Mouse (Mus musculus) olfactory bulb, adult 2 months (tissue): ENCODE measurements around the gene Gpatch8. TPM values are rescaled to one million over a fixed set of nuclear protein-coding genes. Genes with fewer than 3 reads are reported as not detected.

ENCODE experiments used
- H3K27ac ChIP-seq: fragments of 200-500 bp; 2 replicates; pipeline ENCODE4 v1.5.1; 2012; ENCODE audit warnings: low read depth, low read length; ENCODE audit not compliant: insufficient read depth
- H3K4me1 ChIP-seq: fragments of 200-500 bp; 2 replicates; pipeline ENCODE4 v1.6.1; 2012; ENCODE audit warnings: low read length; ENCODE audit not compliant: control insufficient read depth, insufficient read depth
- H3K4me3 ChIP-seq: fragments of 200-500 bp; 2 replicates; pipeline ENCODE4 v1.5.1; 2012; ENCODE audit warnings: mild to moderate bottlenecking, low read depth, low read length, moderate library complexity; ENCODE audit not compliant: insufficient read depth
- CTCF ChIP-seq: fragments of 200-500 bp; IDR thresholded peaks from 2 replicates; pipeline ENCODE4 v1.5.1; 2012; ENCODE audit warnings: low read depth, mild to moderate bottlenecking, low read length, moderate library complexity; ENCODE audit not compliant: insufficient read depth
- POLR2A ChIP-seq: fragments of 200-500 bp; IDR thresholded peaks from 2 replicates; pipeline ENCODE4 v1.6.1; 2012; ENCODE audit warnings: mild to moderate bottlenecking, low read depth, low read length, moderate library complexity; ENCODE audit not compliant: insufficient read depth
- WGBS: fragments of 180-500 bp; shearing (Covaris S2); methylation state at CpG from one replicate; pipeline ENCODE4 v1.1.7; 2018; 5-methylcytosine and 5-hydroxymethylcytosine counted together
- polyA plus RNA-seq: library from polyadenylated mRNA; stranded (reverse); fragments of >200 nt; gene quantifications from 2 replicates; pipeline ENCODE4 v1.2.4, GENCODE M21; 2012; ENCODE audit warnings: low replicate concordance; ENCODE audit not compliant: missing spikeins, insufficient read depth, insufficient read length

Gpatch8 gene
- polyA plus RNA-seq, 1 experiment, result 138 TPM

DNA sequence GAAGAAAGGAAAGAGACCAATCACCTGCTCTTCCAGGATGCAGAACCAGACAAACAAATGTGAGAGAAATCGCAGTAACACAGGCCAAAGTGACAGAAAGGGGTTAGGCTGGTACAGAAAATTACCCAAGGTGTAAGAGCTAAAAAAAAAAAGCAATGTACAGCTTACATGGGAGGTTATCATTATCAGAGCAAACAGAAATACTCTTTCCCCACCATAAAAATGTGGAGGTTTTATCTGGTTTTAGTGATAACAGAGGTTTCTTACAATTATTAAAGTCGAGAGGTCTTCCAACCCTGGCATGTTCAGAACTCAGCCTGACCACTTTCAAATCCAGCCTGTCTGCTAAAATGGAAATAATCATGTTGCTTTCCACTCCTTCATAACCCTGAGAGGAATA is 68.3 kb downstream of the Gpatch8 start:
- Histone ChIP-seq H3K27ac (no peak overlapping the region), H3K4me1 (no peaks in the 10 kb centered on the region), H3K4me3 (no peak overlapping the region)
- TF ChIP-seq CTCF (no peak), POLR2A (no peak)
- 79% methylated on average over 2 of the region's 2 CpGs for WGBS

DNA sequence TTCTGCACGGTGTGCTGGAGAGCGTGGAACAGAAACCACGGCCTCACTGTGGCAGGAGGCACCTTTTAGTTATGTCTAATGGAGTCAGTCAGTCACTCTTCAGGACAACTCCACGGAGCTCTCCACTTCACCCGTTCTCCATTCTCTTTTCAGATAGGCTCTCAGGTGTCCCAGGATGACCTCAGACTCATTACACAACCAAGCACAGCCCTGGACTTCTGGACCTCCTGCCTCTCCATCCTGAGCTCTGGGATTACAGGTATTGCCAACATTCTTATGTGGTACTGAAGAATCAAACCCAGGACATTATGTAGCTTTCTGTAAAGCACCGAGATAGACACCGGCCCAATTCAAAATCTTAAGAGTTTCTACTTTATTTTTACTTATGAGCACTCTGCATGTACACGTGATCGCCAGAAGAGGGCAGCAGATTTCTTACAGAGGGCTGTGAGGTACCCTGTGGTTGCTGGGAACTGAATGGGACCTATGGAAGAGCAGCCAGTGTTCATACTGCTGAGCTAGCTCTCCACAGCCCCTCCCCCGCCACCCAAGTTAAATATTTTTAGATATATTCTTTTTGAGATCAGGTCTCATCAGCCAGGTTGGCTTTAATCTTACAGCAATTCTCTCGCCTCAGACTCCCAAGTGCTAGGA is 69.3 kb downstream of the Gpatch8 start:
- 62% methylated on average over 11 of the region's 11 CpGs for WGBS
- Histone ChIP-seq H3K4me3 (no peak overlapping the region), H3K4me1 (no peaks in the 10 kb centered on the region), H3K27ac (no peak overlapping the region)
- TF ChIP-seq CTCF, result no peak
- no peak for TF ChIP-seq POLR2A

DNA sequence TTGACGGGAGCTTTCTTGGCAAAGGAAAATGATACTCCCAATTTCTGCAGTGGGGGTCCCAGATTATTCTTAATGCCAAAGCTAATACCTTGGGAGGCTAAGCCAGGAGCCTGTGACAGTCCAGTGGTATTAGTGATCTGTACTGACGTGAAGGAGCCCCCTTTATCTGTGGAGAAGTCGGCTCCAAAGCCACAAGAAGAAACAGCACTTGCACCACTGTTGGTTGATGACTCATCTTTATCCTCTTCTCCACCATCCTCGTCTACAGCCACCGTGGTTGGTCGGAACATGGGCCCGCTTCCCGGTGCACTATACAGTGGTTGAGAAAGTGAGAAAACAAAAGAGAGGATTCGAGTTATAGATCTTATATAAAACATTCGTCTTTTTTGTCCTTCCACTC is 74.4 kb downstream of the Gpatch8 start:
- no peak overlapping the region for H3K27ac ChIP-seq
- no peak for TF ChIP-seq CTCF
- no peak for TF ChIP-seq POLR2A
- WGBS, result 66% methylated on average over 10 of the region's 10 CpGs

DNA sequence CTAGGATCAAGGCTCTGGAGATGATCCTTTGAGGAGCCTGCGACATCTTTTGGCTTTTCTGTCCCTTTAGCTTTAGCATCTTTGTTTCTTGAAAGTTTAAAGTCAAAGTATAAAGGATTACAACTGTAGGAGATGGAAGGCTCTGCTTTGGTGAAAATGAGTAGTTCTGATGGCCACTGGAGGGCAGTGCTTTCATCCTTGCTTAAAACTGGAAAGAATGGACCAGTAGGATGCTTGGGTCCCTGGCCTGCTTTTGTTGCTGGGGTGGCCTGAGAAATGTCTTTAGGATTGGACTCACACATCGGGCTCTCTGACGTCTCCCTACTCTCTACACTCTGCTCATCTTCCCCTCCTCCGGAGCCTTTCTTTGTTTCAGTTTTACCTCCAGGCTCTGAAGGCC is 75.3 kb downstream of the Gpatch8 start:
- H3K4me3 ChIP-seq, result no peak overlapping the region
- no peak for TF ChIP-seq CTCF
- no peak for TF ChIP-seq POLR2A
- H3K27ac ChIP-seq, result no peak overlapping the region
- H3K4me1 ChIP-seq, result no peaks in the 10 kb centered on the region; the same call in 1 of the 2 replicates
- WGBS, result 83% methylated on average over 4 of the region's 4 CpGs

More for the DNA sequence above, 74.4 kb downstream of the Gpatch8 start:
- Histone ChIP-seq H3K4me1 (no peaks in the 10 kb centered on the region; the same call in 1 of the 2 replicates), H3K4me3 (no peak overlapping the region)

DNA sequence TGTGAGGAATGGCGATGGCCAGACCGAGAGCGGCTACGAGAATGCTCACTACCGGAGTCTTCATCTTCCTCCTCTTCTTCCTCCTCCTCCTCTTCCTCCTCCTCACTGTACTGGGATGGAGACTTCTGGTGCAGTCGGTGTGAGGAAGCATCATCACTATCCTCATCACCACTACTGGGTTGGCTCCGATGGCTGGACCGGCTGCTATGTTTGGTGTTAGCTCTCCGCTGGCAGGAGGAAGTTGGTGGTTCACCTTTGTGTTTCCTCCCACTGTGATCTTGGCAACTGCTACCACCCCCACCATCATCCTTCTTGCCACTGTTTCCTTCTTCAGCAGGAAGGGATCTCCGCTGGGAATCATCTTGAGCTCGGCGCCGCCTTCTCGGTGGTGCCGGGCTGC is 76.1 kb downstream of the Gpatch8 start:
- no peaks in the 10 kb centered on the region; the same call in 1 of the 2 replicates for H3K4me1 ChIP-seq
- no peak overlapping the region for H3K27ac ChIP-seq
- H3K4me3 ChIP-seq, result no peak overlapping the region
- TF ChIP-seq CTCF (no peak), POLR2A (no peak)
- 95% methylated on average over 15 of the region's 15 CpGs for WGBS

DNA sequence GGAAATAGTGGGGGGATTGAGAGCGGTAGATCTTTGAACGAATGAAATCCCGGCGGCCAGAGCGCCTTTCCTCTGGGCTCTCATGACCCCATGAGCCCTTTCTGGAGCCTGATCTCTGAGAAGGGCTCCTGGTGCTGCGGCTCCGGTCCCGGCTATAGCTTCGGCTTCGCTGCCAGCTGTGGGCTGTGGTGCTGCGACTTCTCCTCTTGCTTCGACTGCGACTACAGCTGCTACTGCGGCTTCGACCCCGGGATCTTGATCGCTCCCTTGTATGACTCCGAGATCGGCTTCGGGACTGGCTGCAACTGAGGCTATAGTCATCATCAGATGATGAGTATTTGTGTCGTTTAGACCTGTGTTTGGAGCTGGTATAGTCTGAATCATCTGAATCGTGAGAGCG is 76.6 kb downstream of the Gpatch8 start:
- TF ChIP-seq CTCF, result no peak
- Histone ChIP-seq H3K27ac (no peak overlapping the region), H3K4me3 (no peak overlapping the region), H3K4me1 (no peaks in the 10 kb centered on the region; the same call in 1 of the 2 replicates)
- WGBS, result 95% methylated on average over 23 of the region's 23 CpGs

DNA sequence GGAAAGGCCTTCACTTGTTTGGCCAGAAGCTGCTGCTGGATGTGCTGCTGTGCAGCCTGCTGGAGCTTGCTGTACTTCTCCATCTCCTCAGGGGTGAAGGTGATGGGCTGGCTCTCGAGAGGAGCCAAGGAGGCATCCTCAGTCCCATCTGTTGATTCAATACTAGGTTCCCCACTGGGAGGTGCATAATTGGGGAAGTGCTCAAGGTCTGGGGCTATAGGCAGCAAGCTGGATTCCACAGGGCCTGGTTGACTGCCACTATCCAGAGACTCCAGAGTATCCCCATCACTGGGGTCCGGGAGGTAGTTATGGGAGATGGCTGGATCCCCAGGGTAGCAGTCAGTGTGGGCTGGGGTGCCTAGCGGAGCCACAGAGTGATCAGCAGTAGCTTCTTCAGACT is 77.5 kb downstream of the Gpatch8 start:
- no peaks in the 10 kb centered on the region; the same call in 1 of the 2 replicates for H3K4me1 ChIP-seq
- no peak overlapping the region for H3K4me3 ChIP-seq
- no peak overlapping the region for H3K27ac ChIP-seq
- TF ChIP-seq POLR2A (no peak), CTCF (no peak)
- 83% methylated on average over 3 of the region's 3 CpGs for WGBS

DNA sequence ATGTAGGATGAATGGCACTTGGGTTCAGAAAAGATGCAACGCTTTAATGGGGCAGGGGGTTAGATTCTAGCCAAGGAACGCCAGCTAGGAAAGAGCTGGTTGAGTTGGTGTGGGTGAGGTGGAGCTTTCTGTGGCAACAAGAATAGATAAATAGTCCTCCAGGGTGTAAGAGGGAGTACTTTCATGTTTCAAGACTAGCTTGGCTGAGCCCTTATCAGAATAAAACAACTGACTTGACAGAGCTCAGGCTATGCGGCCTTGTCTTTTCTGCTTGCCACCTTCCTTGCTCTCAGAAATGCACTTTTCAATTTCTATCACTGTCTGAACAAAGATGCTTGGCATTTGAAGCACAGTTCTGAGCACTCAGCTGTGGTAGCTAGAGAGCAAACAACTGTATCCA is 81.2 kb downstream of the Gpatch8 start:
- no peak for TF ChIP-seq POLR2A
- TF ChIP-seq CTCF, result no peak
- no peaks in the 10 kb centered on the region; the same call in 1 of the 2 replicates for H3K4me1 ChIP-seq
- H3K27ac ChIP-seq, result no peak overlapping the region
- no peak overlapping the region for H3K4me3 ChIP-seq
- 96% methylated on average over 3 of the region's 3 CpGs for WGBS

DNA sequence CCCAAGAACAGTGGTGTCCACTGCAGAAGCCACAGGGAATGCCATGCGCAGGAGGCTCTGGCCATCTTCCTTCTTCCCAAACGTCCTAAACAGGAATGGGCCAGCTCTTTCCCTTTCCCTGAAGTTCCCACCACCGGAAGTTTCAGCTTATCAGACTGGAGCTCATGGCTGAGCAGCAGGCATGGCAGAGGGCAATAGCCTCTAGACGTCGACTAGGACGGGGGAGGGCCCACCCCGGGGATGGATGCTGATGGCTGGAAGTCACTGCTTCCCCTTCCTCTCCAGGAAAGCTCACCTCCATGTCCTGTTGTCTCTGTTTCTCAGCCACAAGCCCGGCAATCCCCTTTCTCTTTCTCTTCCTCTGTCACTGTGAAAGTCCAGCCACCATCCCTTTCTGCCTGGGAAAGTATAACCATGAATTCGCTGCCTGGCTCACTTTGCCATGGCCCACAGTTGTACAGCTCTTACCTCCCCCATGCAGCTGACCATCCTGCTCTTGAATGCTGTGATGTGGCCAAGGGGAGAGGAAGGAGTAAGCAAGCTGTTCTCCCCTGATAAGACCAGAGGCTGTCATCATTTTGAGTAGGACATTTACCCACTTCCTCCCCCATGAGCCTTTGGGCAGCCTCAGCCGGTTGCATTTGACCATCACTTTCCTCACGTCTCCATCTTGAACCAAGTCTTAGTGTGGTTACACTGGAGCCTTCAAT is 86.4 kb downstream of the Gpatch8 start, which contains the start of gene Itga2b:
Gene Itga2b, minus strand, starts transcription at position 475 of the 710 bp plus-strand sequence.
- Histone ChIP-seq H3K27ac (no peak within 1 kb of the TSS), H3K4me3 (no peak within 1 kb of the TSS), H3K4me1 (peaks cover 26% of the 10 kb centered on the region)
- 76% methylated on average over 11 of the region's 11 CpGs for WGBS
- no peak for TF ChIP-seq POLR2A
- TF ChIP-seq CTCF, result no peak
